Mouse (Mus musculus) liver (tissue): Measurements from ENCODE around the gene Eif4g3.

ENCODE experiments used
- DNase-seq: peaks from one replicate; pipeline ENCODE4 v3.0.0-alpha.2; 2020; ENCODE audit warnings: mixed read lengths

Eif4g3 gene

GRCm38 (mm10) chr4:138250088-138250960 is 257.5 kb downstream of the Eif4g3 start, which contains the start of the genes Sh2d5 and Kif17:
Gene Sh2d5 (plus strand): TSS chr4:138250403.
Gene Kif17 (plus strand): TSS chr4:138250435.
- peak; percentile 84 for DNase-seq

GRCm38 (mm10) chr4:138251819-138252218 is 259.0 kb downstream of the Eif4g3 start:
- peak; percentile 26 for DNase-seq

GRCm38 (mm10) chr4:138252231-138252630 is 259.4 kb downstream of the Eif4g3 start:
- DNase-seq = no peak

- DNase-seq = peak; percentile 24
Measured at GRCm38 (mm10) chr4:138257116-138257687, 264.4 kb downstream of the Eif4g3 start.
